Mouse (Mus musculus) myocyte (in vitro differentiated cells): ENCODE measurements at regions not wholly inside any gene's neighbourhood (a gene's known extent, or its start where the extent isn't known, plus 50 kb on each side); places are given as distances from the start of the nearest gene placed in this dataset.

Source experiments
- H3K27me3 ChIP-seq: one replicate; pipeline ENCODE4 v1.6.1; 2011; ENCODE audit not compliant: control insufficient read depth, insufficient read depth, insufficient read length
- H3K36me3 ChIP-seq: one replicate; pipeline ENCODE4 v1.6.1; 2011; ENCODE audit not compliant: control insufficient read depth, insufficient read depth
- H3K4me2 ChIP-seq: one replicate; pipeline ENCODE4 v1.6.1; 2011; ENCODE audit warnings: low read depth, control low read depth
- H3K4me3 ChIP-seq: one replicate; pipeline ENCODE4 v1.5.1; 2011; ENCODE audit warnings: mild to moderate bottlenecking, control low read depth, moderate library complexity
- H3K79me2 ChIP-seq: one replicate; pipeline ENCODE4 v1.6.1; 2011; ENCODE audit not compliant: control insufficient read depth, insufficient read depth
- H3ac ChIP-seq: one replicate; pipeline ENCODE4 v1.6.1; 2011; ENCODE audit not compliant: control insufficient read depth, insufficient read length
- CEBPB ChIP-seq: IDR thresholded peaks from 2 replicates; pipeline ENCODE4 v1.6.1; 2011; ENCODE audit warnings: mild to moderate bottlenecking, moderate library complexity; ENCODE audit not compliant: poor library complexity, insufficient read depth, severe bottlenecking
- E2F4 ChIP-seq: IDR thresholded peaks from one replicate; pipeline ENCODE4 v1.6.1; 2011; ENCODE audit warnings: mild to moderate bottlenecking, control low read depth, moderate library complexity; ENCODE audit not compliant: insufficient read depth
- MAX ChIP-seq: IDR thresholded peaks from one replicate; pipeline ENCODE4 v1.6.1; 2011; ENCODE audit warnings: low read depth, mild to moderate bottlenecking, control low read depth
- MYOD1 ChIP-seq, 3 experiments: IDR thresholded peaks; one replicate each; pipeline ENCODE4 v1.6.1; 2011; ENCODE audit warnings: control low read depth in 2 of 3, low read depth in 2 of 3, mild to moderate bottlenecking in 2 of 3, moderate library complexity in 1 of 3; ENCODE audit not compliant: insufficient read length in 2 of 3, control insufficient read depth in 1 of 3
- MYOG ChIP-seq, 3 experiments: IDR thresholded peaks; one replicate each; pipeline ENCODE4 v1.6.1; 2011; ENCODE audit warnings: control low read depth in 2 of 3, low read depth in 2 of 3, mild to moderate bottlenecking in 2 of 3; ENCODE audit not compliant: insufficient read length in 2 of 3, control insufficient read depth in 1 of 3, insufficient read depth in 1 of 3
- POLR2A ChIP-seq: IDR thresholded peaks from one replicate; pipeline ENCODE4 v1.6.1; 2011; ENCODE audit warnings: low read depth, mild to moderate bottlenecking, control low read depth, moderate library complexity; ENCODE audit not compliant: insufficient read length
- POLR2AphosphoS2 ChIP-seq: IDR thresholded peaks from one replicate; pipeline ENCODE4 v1.6.1; 2011; ENCODE audit warnings: low read depth, control low read depth; ENCODE audit not compliant: insufficient read length
- REST ChIP-seq: IDR thresholded peaks from one replicate; pipeline ENCODE4 v1.6.1; 2011; ENCODE audit warnings: mild to moderate bottlenecking, control low read depth, moderate library complexity; ENCODE audit not compliant: insufficient read depth, insufficient read length
- SRF ChIP-seq: IDR thresholded peaks from one replicate; pipeline ENCODE4 v1.6.1; 2011; ENCODE audit warnings: low read depth; ENCODE audit not compliant: control insufficient read depth, insufficient read length
- TCF12 ChIP-seq: IDR thresholded peaks from one replicate; pipeline ENCODE4 v1.6.1; 2011; ENCODE audit warnings: mild to moderate bottlenecking, control low read depth; ENCODE audit not compliant: poor library complexity, insufficient read depth, severe bottlenecking
- TCF3 ChIP-seq: IDR thresholded peaks from one replicate; pipeline ENCODE4 v1.6.1; 2011; ENCODE audit warnings: low read depth, control low read depth; ENCODE audit not compliant: insufficient read length
- USF1 ChIP-seq: IDR thresholded peaks from one replicate; pipeline ENCODE4 v1.6.1; 2011; ENCODE audit warnings: low read depth, mild to moderate bottlenecking, control low read depth, moderate library complexity

DNA sequence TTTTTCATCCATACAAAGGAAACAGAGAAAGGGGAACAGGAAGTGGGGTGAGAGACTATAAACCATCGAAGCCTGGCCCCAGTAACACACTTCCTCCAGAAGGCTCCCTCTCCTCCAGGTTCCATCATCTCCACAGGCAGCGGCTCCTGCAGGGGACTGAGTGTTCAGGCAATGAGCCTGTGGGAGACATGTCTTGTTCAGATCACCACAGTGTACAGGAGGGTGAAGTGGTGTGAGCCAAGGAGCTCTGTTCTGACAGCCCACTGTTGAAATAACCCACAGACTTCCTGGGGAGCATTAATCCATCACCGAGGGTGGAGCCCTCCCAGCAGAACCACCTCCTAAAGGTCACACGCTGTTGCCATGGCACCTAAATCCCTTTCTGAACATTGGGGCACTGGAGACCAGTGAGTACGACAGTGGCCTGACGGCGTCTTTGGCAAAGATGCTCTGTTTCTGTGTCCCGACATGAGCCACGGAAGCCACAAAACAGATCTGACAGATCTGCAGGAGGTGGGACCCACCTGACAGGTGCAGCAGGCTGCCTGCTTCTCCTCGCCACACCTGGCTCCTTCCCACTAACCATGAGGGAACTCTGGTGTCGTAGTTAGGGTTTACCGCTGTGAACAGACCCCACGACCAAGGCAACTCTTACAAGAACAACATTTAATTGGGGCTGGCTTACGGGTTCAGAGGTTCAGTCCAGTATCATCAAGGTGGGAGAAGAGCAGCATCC is 60.9 kb downstream of the Psmg1 start:
- no peak overlapping the region for H3K4me2 ChIP-seq
- no peaks in the 10 kb centered on the region for H3K79me2 ChIP-seq
- no peak overlapping the region for H3ac ChIP-seq
- no peak for TF ChIP-seq SRF
- no peak for TF ChIP-seq REST
- no peak for TF ChIP-seq USF1
- TF ChIP-seq TCF3, result no peak
- no peak for TF ChIP-seq E2F4
- TF ChIP-seq MYOG (IDR thresholded peaks at IDR 0.05; ENCODE audit: control insufficient read depth in 1 of 3, insufficient read depth in 1 of 3, insufficient read length in 2 of 3, low read depth in 2 of 3), result no peak
- no peak for TF ChIP-seq MAX
- TF ChIP-seq CEBPB, result no peak
- no peak for TF ChIP-seq POLR2AphosphoS2
- TF ChIP-seq TCF12, result no peak
- no peak overlapping the region for H3K4me3 ChIP-seq
- no peaks in the 10 kb centered on the region for H3K36me3 ChIP-seq
- H3K27me3 ChIP-seq, result no peaks in the 10 kb centered on the region

DNA sequence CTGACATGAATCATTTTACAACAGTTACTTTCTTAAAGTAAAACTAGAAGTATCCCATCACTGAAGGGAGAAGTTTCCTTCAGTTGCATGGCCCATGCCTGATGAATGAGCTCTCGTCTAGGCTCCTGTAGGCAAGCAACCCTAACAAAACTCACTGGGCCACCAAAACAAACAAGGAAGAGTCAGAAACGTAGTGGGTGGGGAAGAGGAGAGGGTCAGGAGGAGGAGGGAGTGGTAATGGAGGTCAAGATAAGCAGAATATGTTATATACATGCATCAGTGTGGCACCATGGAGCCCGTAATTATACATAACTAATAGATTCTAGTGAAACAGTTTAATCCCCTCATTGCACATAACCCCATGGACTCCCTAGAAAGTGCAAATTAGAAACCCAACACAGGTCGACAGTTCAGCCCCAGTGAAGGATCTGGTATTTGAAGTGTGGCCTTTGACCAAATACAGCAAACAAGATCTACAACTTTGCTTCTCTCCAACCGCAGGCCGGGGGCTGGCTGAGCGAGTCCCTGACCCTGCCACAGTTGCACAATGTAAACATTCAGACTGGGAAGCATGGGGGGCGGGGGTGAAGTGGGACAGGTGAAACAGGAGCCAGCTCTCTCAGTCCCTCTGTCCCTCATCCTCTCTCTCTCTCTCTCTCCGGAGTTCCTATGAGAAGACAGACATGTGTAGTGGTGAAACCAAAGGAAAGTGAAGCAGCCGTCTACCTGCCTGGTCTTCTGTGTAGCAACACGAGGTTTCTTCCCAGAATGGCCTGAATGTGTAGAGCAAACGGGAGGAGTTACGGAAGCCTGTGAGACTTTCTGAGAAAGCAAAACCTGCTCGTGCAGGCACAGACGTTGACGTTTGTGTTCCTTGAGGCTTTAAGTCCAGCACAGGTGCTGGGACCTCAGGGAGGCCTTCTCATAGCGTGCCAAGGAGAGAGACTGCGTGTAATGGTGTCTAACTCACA is 62.2 kb downstream of the Psmg1 start:
- Histone ChIP-seq H3K79me2 (no peaks in the 10 kb centered on the region), H3ac (no peak overlapping the region), H3K4me3 (no peak overlapping the region), H3K27me3 (no peaks in the 10 kb centered on the region), H3K36me3 (no peaks in the 10 kb centered on the region), H3K4me2 (no peak overlapping the region)
- no peak for TF ChIP-seq MYOD1 (IDR thresholded peaks at IDR 0.05; ENCODE audit: control insufficient read depth in 1 of 3, insufficient read length in 2 of 3, low read depth in 2 of 3)
- TF ChIP-seq TCF12, result no peak
- no peak for TF ChIP-seq MAX
- TF ChIP-seq POLR2AphosphoS2, result no peak
- TF ChIP-seq POLR2A, result no peak
- no peak for TF ChIP-seq REST
- TF ChIP-seq E2F4, result no peak

DNA sequence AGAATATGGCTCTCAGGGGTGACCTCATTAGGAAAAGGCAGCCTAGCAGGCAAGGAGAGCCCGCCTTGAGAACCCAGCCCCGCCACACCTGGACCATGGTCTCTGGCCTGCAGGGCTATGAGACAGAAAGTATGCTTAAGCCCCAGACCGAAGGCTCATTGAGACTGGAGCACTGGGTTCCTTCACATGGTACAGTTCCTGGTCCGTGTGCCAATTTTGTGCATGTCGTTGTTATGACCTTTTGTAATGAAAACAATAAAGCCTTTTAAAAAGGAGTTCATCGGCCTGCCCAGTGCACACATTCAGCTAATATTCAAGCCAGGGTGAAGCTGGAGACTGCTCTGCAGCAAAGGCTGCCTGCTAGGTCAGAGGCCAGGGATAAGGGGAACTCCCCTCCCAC is 64.2 kb downstream of the Psmg1 start:
- H3K36me3 ChIP-seq, result no peaks in the 10 kb centered on the region
- H3K4me3 ChIP-seq, result no peak overlapping the region
- H3K79me2 ChIP-seq, result no peaks in the 10 kb centered on the region
- no peak overlapping the region for H3K4me2 ChIP-seq
- TF ChIP-seq MAX (no peak), POLR2A (no peak), REST (no peak), USF1 (no peak), MYOD1 (IDR thresholded peaks at IDR 0.05; ENCODE audit: control insufficient read depth in 1 of 3, insufficient read length in 2 of 3, low read depth in 2 of 3) (no peak)
- H3ac ChIP-seq, result no peak overlapping the region
- H3K27me3 ChIP-seq, result no peaks in the 10 kb centered on the region

DNA sequence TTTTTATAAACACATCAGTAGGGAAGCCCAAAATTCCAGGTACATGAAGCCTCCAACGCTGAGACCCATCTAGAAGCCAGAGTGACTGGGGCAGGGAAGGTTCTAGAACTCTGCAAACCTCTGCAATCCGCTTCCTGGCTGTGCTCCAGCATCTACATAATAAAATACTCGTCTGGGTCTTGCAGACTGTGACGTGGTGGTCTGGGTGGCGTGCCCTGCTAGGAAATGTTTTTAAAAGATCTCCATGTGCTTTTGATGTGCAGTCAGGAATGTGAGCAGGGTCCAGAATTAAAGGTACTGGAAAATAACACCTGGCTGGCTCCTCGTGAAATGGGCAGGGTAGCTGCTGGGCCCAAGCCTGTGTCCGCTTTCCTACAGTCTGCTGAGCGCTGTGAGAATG is 66.0 kb downstream of the Psmg1 start:
- Histone ChIP-seq H3K36me3 (no peaks in the 10 kb centered on the region), H3K4me2 (no peak overlapping the region), H3ac (no peak overlapping the region), H3K4me3 (no peak overlapping the region), H3K27me3 (no peaks in the 10 kb centered on the region), H3K79me2 (no peaks in the 10 kb centered on the region)
- TF ChIP-seq MAX (no peak), CEBPB (no peak), POLR2AphosphoS2 (no peak), SRF (no peak), POLR2A (no peak), USF1 (no peak), MYOG (IDR thresholded peaks at IDR 0.05; ENCODE audit: control insufficient read depth in 1 of 3, insufficient read depth in 1 of 3, insufficient read length in 2 of 3, low read depth in 2 of 3) (no peak), REST (no peak), E2F4 (no peak)

DNA sequence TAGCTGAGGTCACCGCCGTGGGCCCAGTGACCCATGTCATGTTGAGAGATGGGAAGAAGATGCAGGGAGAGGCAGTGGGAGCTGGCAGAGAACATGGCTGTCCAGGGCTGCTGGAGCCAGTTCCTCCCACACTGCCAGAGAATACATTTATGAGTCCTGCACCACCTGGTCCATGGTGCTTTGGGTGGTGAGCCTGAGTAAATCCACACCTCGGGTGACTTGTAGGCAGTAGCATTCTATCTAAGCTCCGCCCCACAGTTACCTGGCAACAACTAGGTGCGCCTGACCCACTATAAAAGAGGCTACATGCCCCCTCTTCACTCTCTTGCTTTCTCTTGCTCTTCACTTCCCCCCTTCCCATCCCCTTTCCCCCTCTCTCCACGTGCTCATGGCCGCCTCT is 66.8 kb downstream of the Psmg1 start:
- Histone ChIP-seq H3K27me3 (no peaks in the 10 kb centered on the region), H3K36me3 (no peaks in the 10 kb centered on the region), H3ac (no peak overlapping the region), H3K4me3 (no peak overlapping the region), H3K4me2 (no peak overlapping the region), H3K79me2 (no peaks in the 10 kb centered on the region)
- TF ChIP-seq MYOG (IDR thresholded peaks at IDR 0.05; ENCODE audit: control insufficient read depth in 1 of 3, insufficient read depth in 1 of 3, insufficient read length in 2 of 3, low read depth in 2 of 3) (no peak), E2F4 (no peak), MAX (no peak), CEBPB (no peak), TCF3 (no peak), POLR2A (no peak), REST (no peak), POLR2AphosphoS2 (no peak), USF1 (no peak), SRF (no peak)
